Mouse (Mus musculus) heart, adult 18-20 months (tissue): Measurements from ENCODE around the gene Ermap. TPM values are rescaled to one million over a fixed set of nuclear protein-coding genes. Genes with fewer than 3 reads are reported as not detected.
A peak's percentile ranks its signal among the peaks of the same experiment; 100 is the strongest.

Experiments used
- DNase-seq, 2 experiments: peaks; one replicate each; pipeline ENCODE4 v3.0.0; 2021 to 2022; ENCODE audit warnings: mixed read lengths in 1 of 2
- microRNA-seq, 2 experiments: library from miRNA; unstranded; fragments of <30 nt; microRNA quantifications; one replicate each; pipeline ENCODE4 v1.2.0; 2022
- total RNA-seq, 2 experiments: library from RNA; stranded (reverse); gene quantifications; 2 replicates each; pipeline ENCODE4 v1.2.3; 2021

Gene Ermap
- total RNA-seq, 2 experiments from 2014 or later: not detected

- no peak for DNase-seq
These were observed 52.5 kb downstream of the Ermap start for GRCm38 (mm10) chr4:119137313-119137712.

- DNase-seq: no peak
These were observed 56.0 kb downstream of the Ermap start for GRCm38 (mm10) chr4:119133860-119134259.

GRCm38 (mm10) chr4:119133306-119133705, 56.5 kb downstream of the Ermap start:
- DNase-seq: no peak

- DNase-seq: no peak
These were observed 58.5 kb downstream of the Ermap start for GRCm38 (mm10) chr4:119131189-119131910.

- peak in 1 of 2 experiments; percentile 35 for DNase-seq
These were observed 60.7 kb downstream of the Ermap start for GRCm38 (mm10) chr4:119129096-119129495.

GRCm38 (mm10) chr4:119128547-119128946, 61.3 kb downstream of the Ermap start:
- no peak for DNase-seq

GRCm38 (mm10) chr4:119127229-119127628, 62.6 kb downstream of the Ermap start:
- peak; percentile 33 to 57 for DNase-seq

GRCm38 (mm10) chr4:119125577-119126270, 64.1 kb downstream of the Ermap start:
- DNase-seq: peak; percentile 34 to 47

Small RNAs within 50 kb of the gene (microRNA-seq; reads per million reads assigned to microRNA genes)
- gene Mir1957a: 0 reads per million in 2 experiments

Other genes with a start within 250 kb of the Ermap start
- gene Lao1, start 228.4 kb downstream of the Ermap start, total RNA-seq: under 1 TPM; 0.10 to 0.62 TPM
- 10 to 100 TPM; 12.2 to 13.5 TPM for gene Slc2a1, start 81.3 kb downstream of the Ermap start, total RNA-seq
- gene Zfp691, start 15.8 kb downstream of the Ermap start, total RNA-seq: 10 to 100 TPM; 20.0 to 23.4 TPM
- 10 to 100 TPM; 15.4 to 19.6 TPM for gene Svbp, start 5.3 kb upstream of the Ermap start, total RNA-seq
- gene Tmem269, start 28.2 kb upstream of the Ermap start, total RNA-seq: not detected
- 10 to 100 TPM; 24.8 to 26.5 TPM for gene AU022252, start 42.7 kb upstream of the Ermap start, total RNA-seq
- gene P3h1, start 42.9 kb upstream of the Ermap start, total RNA-seq: 1 to 10 TPM; 9.4 to 9.9 TPM
- gene Cldn19, start 65.4 kb upstream of the Ermap start, total RNA-seq: not detected
- gene Ybx1, start 104.6 kb upstream of the Ermap start, total RNA-seq: 100 to 1,000 TPM; 684 to 750 TPM
- gene Ppih, start 130.5 kb upstream of the Ermap start, total RNA-seq: 10 to 100 TPM; 10.9 to 12.4 TPM
- under 1 TPM in 1 of 2 experiments, not detected in 1; 0.59 TPM for gene Ccdc30, start 225.5 kb upstream of the Ermap start, total RNA-seq
- gene Ppcs, start 232.4 kb upstream of the Ermap start, total RNA-seq: 10 to 100 TPM; 11.4 to 12.6 TPM
- gene Zmynd12, start 232.8 kb upstream of the Ermap start, total RNA-seq: not detected